Mouse (Mus musculus) liver, embryonic 12.5 days (tissue): ENCODE measurements around the gene Dglucy. TPM values are rescaled to one million over a fixed set of nuclear protein-coding genes. Genes with fewer than 3 reads are reported as not detected.
A peak's percentile ranks its signal among the peaks of the same experiment; 100 is the strongest.

Experiments used
- ATAC-seq: fragments of 200-750 bp; cut with Nextera tagmentation; 2 replicates; pipeline ENCODE4 v1.8.0; 2017; ENCODE audit warnings: moderate number of reproducible peaks, mild to moderate bottlenecking, moderate library complexity
- H3K27ac ChIP-seq: fragments of 300-500 bp; sonication (generic); 2 replicates; pipeline ENCODE4 v1.5.1; 2016; ENCODE audit warnings: mild to moderate bottlenecking
- H3K27me3 ChIP-seq: fragments of 300-500 bp; sonication (generic); replicated peaks from 2 replicates; pipeline ENCODE4 v1.6.1; 2016; ENCODE audit warnings: mild to moderate bottlenecking, moderate library complexity
- H3K36me3 ChIP-seq: fragments of 300-500 bp; sonication (generic); 2 replicates; pipeline ENCODE4 v1.6.1; 2016; ENCODE audit warnings: mild to moderate bottlenecking, moderate library complexity
- H3K4me1 ChIP-seq: fragments of 300-500 bp; sonication (generic); 2 replicates; pipeline ENCODE4 v1.6.1; 2016
- H3K4me2 ChIP-seq: fragments of 300-500 bp; sonication (generic); 2 replicates; pipeline ENCODE4 v1.6.1; 2016; ENCODE audit warnings: mild to moderate bottlenecking, moderate library complexity
- H3K4me3 ChIP-seq: fragments of 300-500 bp; sonication (generic); 2 replicates; pipeline ENCODE4 v1.5.1; 2016; ENCODE audit warnings: mild to moderate bottlenecking, moderate library complexity
- H3K9ac ChIP-seq: fragments of 300-500 bp; sonication (generic); 2 replicates; pipeline ENCODE4 v1.6.1; 2016; ENCODE audit warnings: mild to moderate bottlenecking, moderate library complexity
- H3K9me3 ChIP-seq: fragments of 300-500 bp; sonication (generic); replicated peaks from 2 replicates; pipeline ENCODE4 v1.6.1; 2016; ENCODE audit warnings: mild to moderate bottlenecking, moderate library complexity
- WGBS: fragments of 180-500 bp; shearing (Covaris S2); methylation state at CpG from one replicate; pipeline ENCODE4 v1.1.7; 2016; ENCODE audit not compliant: insufficient replicate concordance; 5-methylcytosine and 5-hydroxymethylcytosine counted together
- polyA plus RNA-seq: library from polyadenylated mRNA; unstranded; fragments of >200 nt; fragmentation: Nextera tagmentation; extraction: Ambion mirVana; gene quantifications from 2 replicates; pipeline ENCODE4 v1.2.1, GENCODE M21; 2016

The Dglucy gene
- polyA plus RNA-seq, 1 experiment from 2014 or later: 0.64 TPM

DNA sequence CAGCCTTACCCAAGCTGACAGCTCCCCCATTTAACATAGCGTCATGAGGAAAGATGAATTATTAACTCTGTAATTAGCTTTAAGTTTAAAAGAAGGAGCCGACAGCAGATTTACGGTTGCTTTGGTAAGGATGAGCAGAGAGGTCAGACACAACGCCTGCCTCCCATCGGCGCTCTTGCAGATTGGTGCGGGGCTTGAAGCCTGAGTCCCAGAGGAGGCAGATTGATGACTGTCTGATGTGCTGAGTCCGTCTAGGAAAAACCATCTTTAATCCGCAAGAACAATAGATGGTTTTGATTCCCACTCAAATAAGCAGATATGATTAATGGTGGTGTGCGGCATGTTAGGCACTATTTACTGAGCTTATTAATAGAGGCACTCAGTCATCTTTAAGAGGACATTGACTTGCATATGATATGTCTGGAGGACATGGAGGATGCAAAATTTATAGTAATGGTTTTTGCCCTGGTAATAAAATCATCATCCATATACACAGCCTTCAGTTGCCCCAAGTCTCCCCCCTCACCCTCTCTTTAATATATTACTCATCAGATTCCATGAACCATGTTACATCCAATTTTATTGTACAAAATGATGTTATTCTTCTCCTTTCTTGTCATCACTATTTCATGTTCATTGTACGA, 68.7 kb downstream of the Dglucy start:
- WGBS: 75% methylated on average over 11 of the region's 11 CpGs
- ATAC-seq: no peak

DNA sequence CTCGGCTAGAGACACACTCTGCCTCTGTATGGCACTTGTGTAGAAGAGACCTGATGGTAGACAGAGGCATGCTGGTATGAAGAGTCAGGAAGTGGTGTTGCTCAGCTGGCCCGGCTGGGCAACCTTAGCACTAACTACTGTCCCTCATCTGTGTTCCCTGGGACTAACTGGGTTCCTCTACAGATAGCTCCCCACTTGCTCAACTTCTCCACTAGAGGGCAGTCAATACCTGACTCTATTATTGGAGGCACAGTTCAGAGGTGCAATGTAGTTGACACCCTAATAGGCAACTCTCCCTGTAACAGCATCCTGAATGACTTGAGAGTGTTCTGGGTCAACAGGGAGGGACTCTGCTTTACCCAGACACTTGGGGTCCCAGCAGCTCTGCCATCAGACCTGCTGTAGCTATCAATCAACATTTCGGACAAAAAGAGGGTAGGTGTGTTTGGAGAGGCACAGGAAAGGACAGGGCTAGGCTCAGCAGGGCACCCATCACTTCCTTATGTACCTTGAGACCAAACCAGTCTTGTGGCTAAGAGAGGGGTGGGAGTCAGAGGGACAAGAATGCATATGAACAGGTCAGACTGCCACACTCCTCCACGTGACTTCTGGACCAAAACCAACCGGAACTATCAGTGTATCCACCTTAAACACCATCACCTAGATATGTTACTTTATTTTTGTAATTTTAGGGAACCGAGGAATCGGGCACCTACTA, 70.7 kb downstream of the Dglucy start:
- Histone ChIP-seq H3K36me3 (no peaks in the 10 kb centered on the region), H3K27me3 (0 out of 2 replicates have a peak, but pooled peaks cover 9% of the 10 kb centered on the region), H3K9me3 (no peaks in the 10 kb centered on the region), H3K9ac (no peak overlapping the region), H3K4me1 (no peaks in the 10 kb centered on the region), H3K4me3 (no peak overlapping the region), H3K27ac (no peak overlapping the region), H3K4me2 (no peak overlapping the region)
- peak; percentile 68 for ATAC-seq
- 56% methylated on average over 7 of the region's 7 CpGs for WGBS

More for the DNA sequence above, 68.7 kb downstream of the Dglucy start:
- no peak overlapping the region for H3K4me3 ChIP-seq
- no peaks in the 10 kb centered on the region for H3K9me3 ChIP-seq
- H3K9ac ChIP-seq: no peak overlapping the region
- no peak overlapping the region for H3K4me2 ChIP-seq
- no peaks in the 10 kb centered on the region for H3K4me1 ChIP-seq
- 0 out of 2 replicates have a peak, but pooled peaks cover 9% of the 10 kb centered on the region for H3K27me3 ChIP-seq
- no peaks in the 10 kb centered on the region for H3K36me3 ChIP-seq
- H3K27ac ChIP-seq: no peak overlapping the region

DNA sequence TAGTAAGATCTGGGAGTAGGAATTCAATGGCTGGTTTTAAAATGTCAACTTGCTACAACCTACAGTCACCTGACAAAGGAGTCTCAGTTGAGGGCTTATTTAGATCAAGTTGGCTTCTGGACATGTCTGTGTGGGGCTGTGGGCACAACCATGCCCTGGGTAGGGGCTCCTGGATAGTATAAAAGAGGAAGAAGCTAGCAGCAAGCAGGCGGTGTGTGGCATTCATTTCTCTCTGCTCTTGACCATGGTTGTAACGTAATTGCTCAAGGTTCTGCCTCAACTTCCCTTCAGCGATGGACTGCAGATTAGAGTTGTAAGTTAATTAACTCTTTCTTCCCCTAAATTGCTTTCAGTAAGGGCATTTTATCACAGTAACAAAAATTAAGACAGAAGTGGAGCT, 73.5 kb downstream of the Dglucy start:
- no peaks in the 10 kb centered on the region for H3K27me3 ChIP-seq
- H3K9ac ChIP-seq: no peak overlapping the region
- H3K4me2 ChIP-seq: no peak overlapping the region
- H3K4me1 ChIP-seq: no peaks in the 10 kb centered on the region
- no peaks in the 10 kb centered on the region for H3K9me3 ChIP-seq
- H3K27ac ChIP-seq: no peak overlapping the region
- no peaks in the 10 kb centered on the region for H3K36me3 ChIP-seq
- H3K4me3 ChIP-seq: no peak overlapping the region
- WGBS: 39% methylated on average over 3 of the region's 3 CpGs
- no peak for ATAC-seq

DNA sequence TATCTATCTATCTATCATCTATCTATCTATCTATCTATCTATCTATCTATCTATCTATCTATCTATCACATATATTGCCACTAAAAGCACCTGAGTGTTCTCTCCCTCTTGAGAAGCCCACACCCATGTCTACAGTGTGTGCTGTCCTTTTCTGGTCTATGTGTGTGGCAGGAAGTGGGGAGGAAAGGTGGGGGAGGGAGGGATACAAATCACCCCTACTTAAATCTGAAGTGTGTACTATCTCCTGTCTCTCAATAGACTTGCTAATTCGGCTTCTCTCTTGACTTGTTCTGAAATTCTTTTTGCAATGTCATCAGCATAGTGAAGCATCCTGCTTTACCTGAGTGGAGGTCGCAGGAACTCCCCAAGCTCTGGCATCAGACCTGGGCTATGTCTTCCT, 77.5 kb downstream of the Dglucy start:
- Histone ChIP-seq H3K4me3 (no peak overlapping the region), H3K9ac (no peak overlapping the region), H3K4me2 (no peak overlapping the region), H3K36me3 (no peaks in the 10 kb centered on the region), H3K27me3 (no peaks in the 10 kb centered on the region), H3K27ac (no peak overlapping the region), H3K9me3 (no peaks in the 10 kb centered on the region), H3K4me1 (no peaks in the 10 kb centered on the region)
- no peak for ATAC-seq
- WGBS: 57% methylated on average over 2 of the region's 2 CpGs

DNA sequence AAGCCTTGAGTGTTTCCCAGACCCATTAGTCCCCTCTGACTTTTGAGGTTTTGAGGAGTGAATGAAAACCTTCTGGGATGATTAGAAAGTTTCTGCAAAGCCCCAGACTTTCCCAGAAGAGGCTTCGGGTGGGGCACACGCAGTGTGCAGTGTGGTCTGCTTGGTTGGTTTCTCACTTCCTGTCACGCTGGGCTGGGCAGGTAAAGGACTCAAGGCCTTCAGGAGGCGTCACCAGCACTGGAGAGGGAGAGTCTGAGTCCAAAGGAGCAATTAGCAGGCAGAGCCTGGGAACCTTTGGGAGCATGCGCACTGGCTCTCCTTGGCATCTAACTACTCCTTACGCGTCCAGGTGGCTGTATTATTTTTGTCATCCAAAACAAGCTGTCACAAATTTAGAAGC, 78.9 kb downstream of the Dglucy start:
- H3K9ac ChIP-seq: no peak overlapping the region
- ATAC-seq: no peak
- H3K9me3 ChIP-seq: no peaks in the 10 kb centered on the region
- H3K4me1 ChIP-seq: no peaks in the 10 kb centered on the region
- no peak overlapping the region for H3K4me2 ChIP-seq
- 55% methylated on average over 7 of the region's 7 CpGs for WGBS
- no peak overlapping the region for H3K4me3 ChIP-seq
- no peaks in the 10 kb centered on the region for H3K36me3 ChIP-seq
- no peaks in the 10 kb centered on the region for H3K27me3 ChIP-seq
- no peak overlapping the region for H3K27ac ChIP-seq

DNA sequence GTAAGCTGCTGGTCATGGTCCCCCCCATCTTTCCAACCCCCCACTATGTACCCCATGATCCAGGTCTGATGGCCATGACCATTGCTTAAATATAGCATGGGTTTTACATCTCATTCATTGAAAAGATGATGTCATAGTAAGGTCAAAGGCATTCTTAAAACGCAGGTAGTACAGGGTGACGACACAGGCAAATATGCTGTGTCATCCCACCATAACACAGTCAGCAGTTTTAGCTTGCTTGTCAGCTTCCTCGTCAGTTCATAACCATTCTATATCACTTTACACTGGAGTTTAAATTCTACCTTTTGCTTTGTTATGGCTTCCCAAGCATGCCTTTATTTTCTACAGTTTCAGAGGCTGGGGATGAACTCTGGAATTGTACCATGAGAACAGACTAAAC, 83.4 kb downstream of the Dglucy start:
- Histone ChIP-seq H3K27me3 (no peaks in the 10 kb centered on the region), H3K9ac (no peak overlapping the region), H3K4me2 (no peak overlapping the region), H3K36me3 (no peaks in the 10 kb centered on the region), H3K4me3 (no peak overlapping the region), H3K4me1 (no peaks in the 10 kb centered on the region), H3K27ac (no peak overlapping the region), H3K9me3 (no peaks in the 10 kb centered on the region)
- ATAC-seq: no peak
- WGBS: 40% methylated on average over 3 of the region's 3 CpGs

DNA sequence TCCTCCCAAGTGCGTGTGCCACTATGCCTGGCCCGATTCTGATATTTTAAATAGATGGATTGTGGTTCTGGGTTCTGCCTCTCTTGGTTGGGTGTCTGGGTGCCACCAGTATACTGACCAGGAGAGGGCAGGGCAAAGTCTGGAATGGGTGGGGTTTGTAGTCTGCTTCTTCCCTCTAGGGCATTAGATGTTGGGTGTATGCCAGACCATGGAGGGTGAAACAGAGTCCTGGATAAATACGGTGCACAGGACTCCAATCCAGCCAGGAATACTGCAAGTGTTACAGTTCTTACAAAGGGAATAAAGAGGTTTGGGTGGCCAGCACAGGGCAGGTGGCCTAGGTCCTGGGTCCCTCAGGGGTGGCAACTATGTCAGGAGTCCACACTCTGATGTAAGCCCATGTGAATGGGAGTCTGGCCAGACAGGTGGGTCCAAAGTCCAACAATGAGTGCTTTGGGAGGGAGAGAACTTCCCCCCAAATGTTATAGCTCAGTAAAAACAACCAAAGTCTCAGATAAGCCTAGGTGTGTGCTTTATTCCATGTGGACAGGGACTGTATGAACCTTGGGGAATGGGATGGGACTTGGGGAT, 84.1 kb downstream of the Dglucy start:
- Histone ChIP-seq H3K36me3 (no peaks in the 10 kb centered on the region), H3K27ac (no peak overlapping the region), H3K4me1 (no peaks in the 10 kb centered on the region), H3K9ac (no peak overlapping the region), H3K27me3 (no peaks in the 10 kb centered on the region), H3K4me3 (no peak overlapping the region), H3K4me2 (no peak overlapping the region), H3K9me3 (no peaks in the 10 kb centered on the region)
- ATAC-seq: no peak
- 79% methylated on average over 3 of the region's 3 CpGs for WGBS

DNA sequence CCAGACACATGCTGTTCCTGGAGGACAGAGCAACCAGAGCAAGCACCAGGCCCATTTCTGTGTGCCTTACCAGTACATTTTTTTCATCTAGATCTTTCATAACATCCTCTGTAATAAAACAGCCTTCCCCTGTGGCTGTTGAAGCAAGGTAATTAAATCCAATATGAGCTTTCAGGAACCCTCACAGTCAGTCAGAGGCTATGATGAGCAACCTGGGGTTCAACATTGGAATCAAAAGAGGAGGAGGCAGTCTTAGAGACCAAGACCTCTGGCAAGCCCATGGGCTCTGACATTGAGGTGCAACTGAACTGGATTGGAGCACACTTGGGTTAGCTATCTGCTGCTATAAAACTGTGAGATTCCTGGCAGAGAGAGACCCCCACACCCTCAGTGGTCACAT, 86.2 kb downstream of the Dglucy start:
- H3K4me3 ChIP-seq: no peak overlapping the region
- no peak overlapping the region for H3K27ac ChIP-seq
- no peaks in the 10 kb centered on the region for H3K4me1 ChIP-seq
- no peaks in the 10 kb centered on the region for H3K36me3 ChIP-seq
- no peak overlapping the region for H3K9ac ChIP-seq
- no peak for ATAC-seq
- H3K27me3 ChIP-seq: no peaks in the 10 kb centered on the region
- H3K9me3 ChIP-seq: no peaks in the 10 kb centered on the region
- no peak overlapping the region for H3K4me2 ChIP-seq

DNA sequence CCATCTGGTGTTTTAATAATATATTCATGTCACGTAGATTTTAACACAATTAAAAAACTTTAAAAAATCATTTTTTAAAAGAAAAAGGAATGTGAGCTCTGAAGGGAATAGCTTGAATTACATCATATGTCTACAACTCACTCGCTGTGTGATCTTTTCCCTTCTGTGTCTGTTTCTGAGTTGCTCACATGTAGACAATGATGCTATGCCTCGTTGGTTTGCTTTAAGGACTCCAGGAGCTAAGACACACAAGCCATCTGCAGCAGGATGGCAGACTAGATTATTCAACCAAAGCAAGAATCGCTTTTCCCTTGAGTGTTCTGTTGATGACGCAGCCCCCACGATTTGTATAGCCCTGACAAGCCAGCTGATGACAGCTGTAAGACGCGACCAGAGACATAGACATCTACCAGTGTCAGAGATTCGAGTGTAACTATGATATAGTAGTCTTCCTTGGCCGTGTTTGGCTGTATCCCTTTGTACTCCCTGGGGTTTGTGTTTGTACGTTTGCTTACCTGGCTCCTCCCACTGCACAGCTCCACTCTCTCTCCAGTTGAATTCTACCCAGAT, 86.7 kb downstream of the Dglucy start:
- Histone ChIP-seq H3K36me3 (no peaks in the 10 kb centered on the region), H3K9me3 (no peaks in the 10 kb centered on the region), H3K4me2 (no peak overlapping the region), H3K4me1 (no peaks in the 10 kb centered on the region), H3K27me3 (no peaks in the 10 kb centered on the region), H3K27ac (no peak overlapping the region), H3K4me3 (no peak overlapping the region), H3K9ac (no peak overlapping the region)
- no peak for ATAC-seq
- WGBS: 70% methylated on average over 11 of the region's 11 CpGs

DNA sequence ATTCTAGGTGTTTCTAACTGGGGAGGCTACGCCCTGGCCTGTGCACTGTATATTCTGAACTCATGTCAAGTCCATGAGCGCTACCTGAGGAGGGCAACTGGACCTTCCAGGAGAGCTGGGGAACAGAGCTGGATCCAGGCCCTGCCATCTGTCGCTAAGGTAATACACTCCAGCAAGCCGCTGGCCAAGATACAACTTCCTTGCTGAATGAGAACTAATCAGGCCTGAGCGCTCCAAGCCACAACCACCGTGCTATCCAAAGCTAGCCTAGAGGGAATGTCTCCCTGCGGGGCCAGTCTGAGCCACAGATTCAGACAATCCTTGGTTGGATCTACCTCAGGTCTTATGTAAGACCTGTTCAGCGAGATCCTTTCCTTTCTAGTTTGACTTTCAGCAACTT, 88.2 kb downstream of the Dglucy start:
- no peak for ATAC-seq
- Histone ChIP-seq H3K4me3 (no peak overlapping the region), H3K36me3 (no peaks in the 10 kb centered on the region), H3K27ac (no peak overlapping the region), H3K9me3 (no peaks in the 10 kb centered on the region), H3K27me3 (no peaks in the 10 kb centered on the region), H3K4me2 (no peak overlapping the region), H3K4me1 (no peaks in the 10 kb centered on the region), H3K9ac (no peak overlapping the region)
- WGBS: 74% methylated on average over 8 of the region's 8 CpGs

DNA sequence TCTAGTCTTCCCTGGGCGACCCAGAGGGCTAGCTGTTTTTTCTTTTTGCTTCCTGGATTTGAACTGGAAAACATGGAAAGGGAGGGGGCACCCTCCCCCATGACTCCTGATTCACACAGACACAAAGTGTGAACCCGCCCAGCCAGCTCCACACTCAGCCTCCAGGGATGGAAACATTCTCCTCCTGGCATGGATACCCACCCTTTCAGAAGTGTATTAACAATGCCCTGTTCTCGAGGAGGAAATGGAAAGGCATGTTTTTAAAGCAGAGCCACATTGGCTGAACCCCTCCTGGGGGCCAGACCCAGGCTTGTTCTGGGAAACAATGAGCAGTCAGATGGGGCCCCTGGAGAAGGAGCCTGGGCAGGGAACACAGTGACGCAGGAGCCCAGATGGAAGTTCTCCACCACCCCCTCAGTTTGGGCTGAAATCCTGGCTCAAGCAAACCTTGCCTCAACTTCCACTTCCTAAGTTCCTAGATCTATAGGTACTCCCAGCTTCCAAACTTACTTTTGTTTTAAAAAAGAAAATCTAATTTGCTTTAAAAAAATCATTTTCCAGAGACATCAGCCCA, 89.3 kb downstream of the Dglucy start:
- H3K4me2 ChIP-seq: no peak overlapping the region
- H3K9me3 ChIP-seq: no peaks in the 10 kb centered on the region
- H3K9ac ChIP-seq: no peak overlapping the region
- no peak overlapping the region for H3K4me3 ChIP-seq
- H3K4me1 ChIP-seq: no peaks in the 10 kb centered on the region
- no peaks in the 10 kb centered on the region for H3K36me3 ChIP-seq
- 52% methylated on average over 4 of the region's 4 CpGs for WGBS
- 0 out of 2 replicates have a peak, but pooled peaks cover 3% of the 10 kb centered on the region for H3K27me3 ChIP-seq
- no peak for ATAC-seq
- no peak overlapping the region for H3K27ac ChIP-seq

DNA sequence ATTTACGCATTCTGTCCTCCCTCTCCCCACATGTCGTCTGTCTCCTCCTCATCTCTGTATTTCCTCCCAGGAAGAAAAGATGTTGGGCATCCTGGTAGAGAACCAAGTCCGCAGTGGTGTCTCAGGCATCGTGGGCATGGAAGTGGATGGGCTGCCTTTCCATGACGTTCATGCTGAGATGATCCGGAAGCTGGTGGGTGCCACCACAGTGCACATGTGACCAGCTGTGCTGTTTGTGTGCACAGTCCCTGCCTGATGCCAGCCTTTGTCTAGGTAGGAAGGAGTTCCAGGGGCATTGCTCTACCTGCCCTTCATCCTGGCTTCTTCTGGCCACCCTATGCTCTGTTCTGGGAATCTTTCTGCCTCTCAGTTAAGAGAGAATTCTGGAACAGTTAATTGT, 92.4 kb downstream of the Dglucy start:
- no peak overlapping the region for H3K27ac ChIP-seq
- H3K27me3 ChIP-seq: 0 out of 2 replicates have a peak, but pooled peaks cover 3% of the 10 kb centered on the region
- H3K9me3 ChIP-seq: no peaks in the 10 kb centered on the region
- WGBS: 76% methylated on average over 6 of the region's 6 CpGs
- H3K4me3 ChIP-seq: no peak overlapping the region
- no peaks in the 10 kb centered on the region for H3K36me3 ChIP-seq
- no peak overlapping the region for H3K4me2 ChIP-seq
- no peak for ATAC-seq
- no peaks in the 10 kb centered on the region for H3K4me1 ChIP-seq
- no peak overlapping the region for H3K9ac ChIP-seq
